Comparison of ENCODE assay signal across 9 mouse cellular contexts in genomic region chr2:167986762-167987161, GRCm38 (mm10). TPM values are rescaled to one million over a fixed set of nuclear protein-coding genes. Genes with fewer than 3 reads are reported as not detected.
DNase-seq lines count a peak whose midpoint lies in the region; ATAC-seq and TF ChIP-seq lines count a peak whose summit lies in the region.
"Had no signal": no experiment of that assay in that cellular context is flagged by ENCODE, and none has a peak within 500 bp of the region (broad histone marks: within the 10 kb centered on the region; RNA-seq: fewer than 3 reads in every experiment).

No protein-coding gene starts in this region.

- H3K36me3 ChIP-seq in heart, adult 2 months (ENCODE audit: control insufficient read depth, insufficient read depth, low read length): no peaks in the 10 kb centered on the region
- no peaks in the 10 kb centered on the region for H3K36me3 ChIP-seq in heart, postnatal 0 days (replicated peaks; ENCODE audit: control insufficient read depth, insufficient read depth, low read length)
- H3K36me3 ChIP-seq in liver, postnatal 0 days (replicated peaks; ENCODE audit: insufficient read depth, low read length): no peaks in the 10 kb centered on the region
- H3K36me3 ChIP-seq: stomach, embryonic 15.5 days had no signal

- H3K9me3 ChIP-seq in heart, postnatal 0 days (replicated peaks; ENCODE audit: control insufficient read depth, low read length): no peaks in the 10 kb centered on the region
- no peaks in the 10 kb centered on the region for H3K9me3 ChIP-seq in liver, postnatal 0 days (ENCODE audit: low read length)
- H3K9me3 ChIP-seq: stomach, embryonic 15.5 days had no signal

- H3K27ac ChIP-seq in heart, adult 2 months: no peak overlapping the region
- no peak overlapping the region for H3K27ac ChIP-seq in heart, postnatal 0 days (ENCODE audit: low read depth)
- H3K27ac ChIP-seq in liver, postnatal 0 days (ENCODE audit: low read depth): no peak overlapping the region

- H3K9ac ChIP-seq in heart, adult 2 months (ENCODE audit: low read depth, low read length): no peak overlapping the region
- H3K9ac ChIP-seq in heart, postnatal 0 days (replicated peaks; ENCODE audit: low read depth, low read length): no peak overlapping the region
- no peak overlapping the region for H3K9ac ChIP-seq in liver, postnatal 0 days (replicated peaks)
- H3K9ac ChIP-seq: stomach, embryonic 15.5 days had no signal

- ATAC-seq in heart, postnatal 0 days (ENCODE audit: insufficient read depth, low read depth): peak; percentile 18; the same call in 1 of the 2 replicates
- ATAC-seq in liver, postnatal 0 days: no peak

- no peaks in the 10 kb centered on the region for H3K79me2 ChIP-seq in heart, adult 2 months (replicated peaks; ENCODE audit: control insufficient read depth, insufficient read depth, low read length)

- no peak overlapping the region for H3K4me2 ChIP-seq in heart, postnatal 0 days (ENCODE audit: low read depth, low read length)
- no peak overlapping the region for H3K4me2 ChIP-seq in liver, postnatal 0 days (ENCODE audit: low read depth, low read length)
- H3K4me2 ChIP-seq: stomach, embryonic 15.5 days had no signal

- H3K27me3 ChIP-seq in heart, adult 2 months (ENCODE audit: control insufficient read depth, insufficient read depth, low read length): peaks cover 2% of the 10 kb centered on the region; the same call in 1 of the 2 replicates
- H3K27me3 ChIP-seq in heart, postnatal 0 days (ENCODE audit: control insufficient read depth, insufficient read depth, low read length): no peaks in the 10 kb centered on the region; the same call in 1 of the 2 replicates
- 0 out of 2 replicates have a peak, but pooled peaks cover 4% of the 10 kb centered on the region for H3K27me3 ChIP-seq in liver, postnatal 0 days (ENCODE audit: insufficient read depth, low read length)
- H3K27me3 ChIP-seq: stomach, embryonic 15.5 days had no signal

- 24% methylated on average over 7 of the region's 7 CpGs for WGBS in heart, adult 2 months
- WGBS in heart, postnatal 0 days: 9% methylated on average over 6 of the region's 7 CpGs
- WGBS in liver, postnatal 0 days (ENCODE audit: insufficient replicate concordance): 26% methylated on average over 7 of the region's 7 CpGs

- no peak for TF ChIP-seq POLR2A in heart, adult 2 months (IDR thresholded peaks at IDR 0.05; ENCODE audit: insufficient read depth, low read depth, low read length)

- TF ChIP-seq CTCF in heart, adult 2 months (IDR thresholded peaks at IDR 0.05): peak; percentile 59
- peak; percentile 54 for TF ChIP-seq CTCF in heart, postnatal 0 days (IDR thresholded peaks at IDR 0.05; ENCODE audit: low read depth)
- TF ChIP-seq CTCF in liver, postnatal 0 days (IDR thresholded peaks at IDR 0.05; ENCODE audit: low read depth): peak; percentile 73

- H3K4me1 ChIP-seq in heart, adult 2 months (ENCODE audit: control insufficient read depth, insufficient read depth, low read length): no peaks in the 10 kb centered on the region; the same call in none of the 2 replicates
- H3K4me1 ChIP-seq in heart, postnatal 0 days (ENCODE audit: control insufficient read depth, insufficient read depth): peaks cover 14% of the 10 kb centered on the region
- peaks cover 14% of the 10 kb centered on the region for H3K4me1 ChIP-seq in liver, postnatal 0 days (ENCODE audit: insufficient read depth)

- intact Hi-C loops in heart, adult 2 months (cut with DNase I): loop anchor here (5.0 kb wide), 1 partner anchor 111 kb away; no protein-coding TSS in a partner anchor

- H3K4me3 ChIP-seq in heart, adult 2 months: no peak overlapping the region
- no peak overlapping the region for H3K4me3 ChIP-seq in heart, postnatal 0 days (ENCODE audit: low read depth, low read length)
- H3K4me3 ChIP-seq in liver, postnatal 0 days (ENCODE audit: low read depth, low read length): no peak overlapping the region
- H3K4me3 ChIP-seq: stomach, embryonic 15.5 days had no signal

- no peak for TF ChIP-seq EP300 in heart, adult 2 months (IDR thresholded peaks at IDR 0.05; ENCODE audit: insufficient read depth, low read depth, low read length)
- no peak for TF ChIP-seq EP300 in heart, postnatal 0 days (IDR thresholded peaks at IDR 0.05; ENCODE audit: low read depth)
- no peak for TF ChIP-seq EP300 in liver, postnatal 0 days (IDR thresholded peaks at IDR 0.05; ENCODE audit: low read depth)

- DNase-seq in heart, adult 2 months: peak in 1 of 2 experiments; percentile 50
- no peak for DNase-seq in heart, adult 8-10 months (ENCODE audit: low spot score)
- DNase-seq in 416B (ENCODE audit: low read depth) (peak; percentile 41), NIH3T3 (ENCODE audit: low read depth) (peak; percentile 68)
- peak; percentile 33 for DNase-seq in heart, postnatal 0 days (ENCODE audit: low spot score)
- DNase-seq in liver, postnatal 0 days: peak; percentile 64
- peak; percentile 83 for DNase-seq in thymus, postnatal 4 days
- no peak for DNase-seq in left cerebral cortex, adult 8-10 months (ENCODE audit: low spot score in 2 of 2)

RNA-seq across cellular contexts. Expression of gene Ripor3, which starts 23.7 kb away (rescaled TPM):
- under 1 TPM; 0.21 to 0.36 TPM for total RNA-seq in heart, adult 2 months (2021)
- polyA plus RNA-seq in heart, adult 2 months (2012; rRNA removed): 0.79 and 1.5 TPM in 2 replicates
- under 1 TPM; 0.25 to 0.66 (median 0.53) TPM for total RNA-seq in heart, adult 8-10 months (2022)
- 1.2 and 1.9 TPM in 2 replicates for total RNA-seq in heart, postnatal 0 days (2014; rRNA removed; ENCODE audit: low replicate concordance)
- polyA plus RNA-seq in heart, postnatal 0 days (2015; fragmentation: Nextera tagmentation; extraction: Ambion mirVana): 0.29 and 0.36 TPM in 2 replicates
- 1.4 TPM in 2 replicates for polyA plus RNA-seq in liver, postnatal 0 days (2015; fragmentation: Nextera tagmentation; extraction: Ambion mirVana)
- 1 to 10 TPM in 1 of 4 experiments, under 1 TPM in 3; 0.37 to 1.0 (median 0.65) TPM for total RNA-seq in left cerebral cortex, adult 8-10 months (2022)

RNA-seq across cellular contexts. Expression of gene Ptpn1, which starts 54.9 kb away (rescaled TPM):
- 10 to 100 TPM; 21.4 to 23.2 TPM for total RNA-seq in heart, adult 2 months (2021)
- polyA plus RNA-seq in heart, adult 2 months (2012; rRNA removed): 15.7 and 17.6 TPM in 2 replicates
- total RNA-seq in heart, adult 8-10 months (2022): 10 to 100 TPM; 14.7 to 17.6 (median 16.4) TPM
- total RNA-seq in heart, postnatal 0 days (2014; rRNA removed; ENCODE audit: low replicate concordance): 22.0 and 28.8 TPM in 2 replicates
- polyA plus RNA-seq in heart, postnatal 0 days (2015; fragmentation: Nextera tagmentation; extraction: Ambion mirVana): 36.5 and 37.9 TPM in 2 replicates
- 31.4 and 32.4 TPM in 2 replicates for polyA plus RNA-seq in liver, postnatal 0 days (2015; fragmentation: Nextera tagmentation; extraction: Ambion mirVana)
- total RNA-seq in left cerebral cortex, adult 8-10 months (2022): 10 to 100 TPM; 40.0 to 54.9 (median 50.1) TPM

Comparison
In these comparisons a context has a peak if more than half of its experiments do, and no peak if none do; other contexts are left out.
1. DNase-seq: peak in 416B (single experiment), NIH3T3 (single experiment), heart, postnatal 0 days (single experiment), liver, postnatal 0 days (single experiment) and thymus, postnatal 4 days (single experiment); none in heart, adult 8-10 months (single experiment) and left cerebral cortex, adult 8-10 months (0 of 2).
2. Peak in every context shown above with its lines, with median percentiles within 50 percentile points of each other: CTCF ChIP-seq.